Mouse (Mus musculus) spleen, postnatal 10 days (tissue): Measurements from ENCODE around the gene Supt5.
A peak's percentile ranks its signal among the peaks of the same experiment; 100 is the strongest.
"Not testable (repeated sequence)": the region's sequence is repeated elsewhere in the genome, so short reads cannot be mapped to it uniquely, and the experiment has no call there.

Source experiments
- DNase-seq, 2 experiments: peaks; one replicate each; pipeline ENCODE4 v3.0.0; 2021 to 2022; ENCODE audit warnings: low spot score in 2 of 2

Supt5 gene

DNA sequence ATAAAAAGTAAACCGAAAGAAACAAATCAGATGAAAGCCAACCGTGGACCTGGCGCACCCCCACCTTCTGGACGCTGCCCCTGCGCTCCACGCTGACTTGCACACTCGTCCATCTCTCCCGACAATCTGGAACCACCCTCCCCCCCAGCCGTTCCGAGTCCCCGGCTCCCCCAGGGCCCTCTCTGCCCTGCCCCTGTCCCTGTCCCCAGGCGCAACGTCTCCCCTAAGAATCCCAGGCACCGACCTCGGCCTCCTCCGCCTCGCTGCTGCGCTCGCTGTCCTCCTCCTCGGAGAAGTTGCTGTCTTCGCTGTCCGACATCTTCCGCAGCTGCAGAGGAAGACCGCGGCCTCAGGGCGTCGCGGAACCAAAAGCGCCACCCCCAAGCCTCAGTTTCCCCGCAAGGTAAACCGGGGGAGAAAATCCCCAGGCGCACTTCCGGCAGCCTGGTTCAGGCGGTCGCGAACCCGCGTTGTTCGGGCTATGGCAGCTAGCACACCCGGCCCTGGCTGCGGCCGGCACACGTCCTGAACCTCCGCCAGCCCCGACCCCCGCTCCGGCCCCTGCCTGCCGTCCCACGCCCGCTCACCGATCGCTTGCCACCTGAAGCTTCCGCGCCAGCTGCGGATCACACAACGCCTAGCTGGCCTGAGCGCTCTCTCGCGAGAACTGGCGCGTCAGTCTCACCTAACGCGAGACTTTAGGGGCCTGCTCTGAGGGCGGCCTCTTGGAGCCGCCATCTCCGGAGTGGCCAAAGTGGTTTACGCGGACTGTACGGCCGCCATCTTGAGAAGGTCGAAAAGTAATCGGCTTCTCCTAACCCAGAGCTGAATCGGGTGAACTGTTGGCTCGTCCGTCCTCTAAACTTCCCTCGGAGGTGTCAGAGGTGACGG lies at the start of gene Supt5:
Gene Supt5, minus strand, starts transcription at position 639 of the 891 bp plus-strand sequence.
- peak; percentile 94 to 98 for DNase-seq

DNA sequence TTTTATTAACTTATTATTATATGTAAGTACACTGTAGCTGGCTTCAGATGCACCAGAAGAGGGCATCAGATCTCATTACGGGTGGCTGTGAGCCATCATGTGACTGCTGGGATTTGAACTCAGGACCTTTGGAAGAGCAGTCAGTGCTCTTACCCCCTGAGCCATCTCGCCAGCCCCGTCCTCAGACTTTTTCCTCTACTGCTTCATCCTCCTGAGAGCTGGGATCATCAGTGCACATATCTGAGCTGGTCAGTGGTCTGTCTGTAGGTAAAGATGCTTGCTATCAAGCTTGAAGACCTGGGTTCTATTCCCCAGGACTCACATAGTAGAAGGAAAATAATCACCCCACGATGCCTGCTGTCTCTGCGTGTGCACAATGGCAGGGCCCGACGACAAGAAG lies 48.8 kb upstream of the Supt5 start:
- DNase-seq = not testable (repeated sequence)

DNA sequence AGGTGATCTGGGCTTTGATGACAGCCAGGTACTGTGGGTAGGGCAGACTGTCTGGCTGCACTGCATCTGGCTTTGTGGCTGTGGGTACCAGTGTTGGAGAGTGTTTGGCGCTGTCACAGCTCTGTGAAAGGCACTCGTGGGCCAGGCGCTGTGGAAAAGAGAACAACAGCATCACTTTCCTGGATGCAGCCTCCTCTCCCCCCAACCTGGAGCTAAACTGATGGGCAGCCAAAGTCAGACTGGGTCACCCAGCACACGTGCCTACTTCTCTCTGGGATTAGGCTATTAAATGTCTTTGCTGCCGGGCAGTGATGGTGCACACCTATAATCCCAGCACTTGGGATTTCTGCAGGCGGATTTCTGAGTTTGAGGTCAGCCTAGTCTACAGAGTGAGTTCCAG lies 48.3 kb upstream of the Supt5 start:
- not testable (repeated sequence) for DNase-seq

DNA sequence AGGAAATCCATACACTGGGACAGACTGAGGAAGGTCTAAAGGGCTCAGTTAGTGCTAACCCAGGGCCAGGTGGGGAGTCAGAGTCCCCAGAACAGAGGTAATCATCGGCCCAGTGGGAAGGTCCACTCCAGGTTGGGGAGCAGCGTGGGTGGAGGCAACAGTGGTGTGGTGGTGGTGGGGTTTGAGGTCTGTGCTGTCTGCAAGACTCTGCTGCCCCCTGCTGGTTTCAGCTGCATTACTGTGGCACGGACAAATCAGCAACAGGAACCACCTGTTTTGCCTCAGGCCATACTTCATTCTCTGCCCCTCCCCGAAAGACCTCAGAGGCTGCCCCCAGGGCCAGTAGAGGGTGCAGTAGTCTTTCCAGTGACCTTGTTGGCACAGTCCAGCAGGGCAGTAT lies 47.9 kb upstream of the Supt5 start:
- peak; percentile 81 to 93 for DNase-seq

- peak in 1 of 2 experiments; percentile 51 for DNase-seq
These were observed 47.5 kb upstream of the Supt5 start for GRCm38 (mm10) chr7:28386007-28386406.

DNA sequence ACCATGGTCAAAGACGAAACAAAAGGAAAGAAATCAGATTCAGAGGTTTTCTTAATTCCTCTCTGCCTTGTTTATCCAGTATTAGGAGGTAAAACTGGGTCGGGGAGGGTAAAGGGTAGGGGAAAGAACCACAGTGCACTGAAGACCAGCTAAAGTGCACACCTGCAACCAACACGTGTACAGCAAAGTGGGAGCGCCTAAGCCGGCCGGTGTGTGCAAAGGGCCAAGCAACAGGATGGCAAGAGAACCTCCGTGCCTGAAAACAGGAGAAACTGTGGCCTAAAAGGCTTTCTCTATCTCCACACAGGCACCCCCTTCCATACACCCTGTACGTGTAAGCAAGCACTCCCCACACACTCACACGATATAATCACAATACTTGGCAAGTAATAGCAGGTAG lies 46.6 kb upstream of the Supt5 start:
- no peak for DNase-seq

GRCm38 (mm10) chr7:28384162-28384561 lies 45.6 kb upstream of the Supt5 start:
- DNase-seq = peak in 1 of 2 experiments; percentile 55

- peak in 1 of 2 experiments; percentile 9 for DNase-seq
These were observed 45.1 kb upstream of the Supt5 start for GRCm38 (mm10) chr7:28383606-28384005.

DNA sequence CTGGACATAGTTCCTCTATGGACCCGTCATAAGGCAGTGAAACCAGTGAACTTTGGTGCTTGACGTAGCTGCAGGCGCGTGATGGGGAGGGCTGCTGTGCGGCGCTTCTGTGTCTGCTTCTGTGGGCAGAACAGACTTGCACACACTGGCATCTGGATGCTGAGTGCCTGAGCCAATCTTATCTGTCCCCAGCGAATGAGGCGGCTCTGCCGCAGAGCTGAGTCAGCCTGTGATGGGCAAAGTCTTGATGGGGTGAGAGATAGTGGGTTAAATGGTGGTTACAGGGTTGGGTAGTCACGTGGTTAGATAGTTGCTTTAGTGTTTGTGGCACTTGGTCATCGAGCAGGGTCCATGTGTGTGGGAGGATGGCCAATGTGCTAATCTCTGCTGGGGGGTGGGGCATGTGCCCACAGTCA lies 44.4 kb upstream of the Supt5 start:
- DNase-seq = peak; percentile 41 to 67

- DNase-seq = no peak
These were observed 43.9 kb upstream of the Supt5 start for GRCm38 (mm10) chr7:28382347-28382951.

DNA sequence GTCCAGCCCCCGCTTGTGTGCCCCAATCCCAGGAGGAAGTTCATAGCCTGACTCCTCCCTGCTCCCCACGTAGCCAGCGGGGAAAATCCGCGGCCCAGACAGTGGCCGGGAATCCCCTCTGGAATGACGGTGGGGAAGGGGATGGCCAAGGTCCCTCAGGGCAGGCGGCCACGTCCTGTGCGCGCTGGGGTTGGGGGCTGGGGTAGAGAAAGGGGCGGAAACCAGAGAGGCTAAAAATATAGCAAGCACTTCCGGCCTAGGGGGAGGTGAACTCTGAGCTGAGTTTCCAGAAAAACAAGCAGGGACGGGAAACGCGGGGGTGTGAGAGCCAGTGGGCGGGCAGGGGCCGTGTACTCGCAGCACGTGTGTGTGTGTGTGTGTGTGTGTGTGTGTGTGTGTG lies 43.4 kb upstream of the Supt5 start:
- peak; percentile 72 to 87 for DNase-seq

GRCm38 (mm10) chr7:28381017-28381790 lies 42.7 kb upstream of the Supt5 start:
- DNase-seq = peak; percentile 61 to 85

DNA sequence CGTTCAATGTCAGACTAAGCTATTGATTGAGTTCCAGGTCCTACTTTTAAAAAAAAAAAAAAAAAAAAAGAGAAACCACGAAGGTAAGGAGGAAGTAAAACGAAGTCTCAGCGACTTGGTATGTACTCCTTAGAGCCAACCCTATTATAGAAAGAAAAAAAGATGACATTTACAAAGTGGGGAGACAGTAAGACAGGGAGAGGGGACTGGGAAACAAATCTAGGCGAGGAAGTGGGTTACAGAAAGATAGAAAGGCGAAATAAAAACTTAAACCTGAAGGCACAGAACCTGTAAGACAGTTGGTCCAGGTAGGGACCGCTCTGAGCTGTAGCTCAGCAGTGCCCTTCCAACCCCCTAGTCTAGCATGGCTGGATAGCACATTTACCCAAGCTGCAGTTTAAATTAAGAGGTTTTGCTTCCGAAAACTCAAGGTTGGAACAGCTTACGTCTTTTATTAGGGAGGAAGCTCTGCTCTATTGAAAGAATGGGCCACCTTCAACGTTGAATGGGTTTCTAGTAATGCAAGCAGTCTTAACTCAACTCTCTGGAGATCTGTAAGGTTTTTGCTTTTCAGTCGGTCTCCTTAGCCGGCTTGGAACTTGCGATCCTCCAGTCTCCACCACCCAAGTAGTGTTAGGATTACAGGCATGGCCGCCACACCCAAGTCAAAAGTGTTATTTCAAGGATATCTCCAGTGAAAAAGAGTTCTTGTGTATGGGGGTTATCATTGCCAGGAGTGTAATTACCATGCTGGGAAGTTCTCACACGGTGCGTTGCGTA lies 41.9 kb upstream of the Supt5 start, which contains the start of gene Zfp36:
Gene Zfp36, minus strand, starts transcription at position 17 of the 780 bp plus-strand sequence.
- DNase-seq = no peak

DNA sequence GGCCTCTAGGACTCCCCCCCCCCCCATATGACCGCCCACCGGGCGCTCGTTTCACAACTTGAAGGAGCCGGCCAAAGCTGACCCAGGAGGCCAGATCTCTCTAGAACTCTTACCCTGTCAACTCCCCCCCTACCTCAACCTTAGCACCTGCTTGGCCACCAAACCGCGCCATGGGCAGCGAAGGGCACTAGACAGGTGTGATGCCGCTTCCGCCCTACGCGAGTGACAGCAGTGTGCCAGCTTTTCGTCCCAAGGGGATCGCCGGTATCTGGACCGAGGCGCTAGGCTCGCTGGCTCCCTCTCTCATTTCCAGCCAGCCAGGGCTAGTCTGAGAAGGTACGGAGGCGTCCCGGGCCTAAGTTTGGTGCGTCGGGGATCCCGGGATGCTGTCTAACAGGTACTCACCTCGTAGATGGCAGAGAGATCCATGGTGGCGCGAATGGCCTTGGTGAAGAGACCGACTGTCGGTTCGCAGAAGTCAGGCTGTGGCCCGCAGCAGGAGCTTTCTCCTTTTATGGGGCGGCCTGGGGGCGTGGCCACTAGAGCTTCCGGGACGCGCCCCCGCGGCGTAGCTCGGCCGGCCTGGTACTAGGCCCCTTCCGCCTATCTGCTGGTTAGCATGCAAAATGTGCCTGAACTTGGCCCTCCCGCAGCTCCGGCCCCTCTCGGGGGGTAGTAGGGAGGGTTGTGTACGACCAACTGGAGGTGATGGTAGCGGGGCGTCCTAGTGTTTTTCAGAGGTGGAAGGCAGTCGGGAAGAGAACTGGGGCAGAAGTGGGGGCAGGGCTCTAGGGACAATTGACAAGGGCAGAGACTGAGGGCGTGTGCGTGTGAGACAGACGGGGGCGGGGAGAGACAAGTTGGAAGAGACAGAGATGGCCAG lies 40.5 kb upstream of the Supt5 start:
- DNase-seq = peak; percentile 93 to 96

DNA sequence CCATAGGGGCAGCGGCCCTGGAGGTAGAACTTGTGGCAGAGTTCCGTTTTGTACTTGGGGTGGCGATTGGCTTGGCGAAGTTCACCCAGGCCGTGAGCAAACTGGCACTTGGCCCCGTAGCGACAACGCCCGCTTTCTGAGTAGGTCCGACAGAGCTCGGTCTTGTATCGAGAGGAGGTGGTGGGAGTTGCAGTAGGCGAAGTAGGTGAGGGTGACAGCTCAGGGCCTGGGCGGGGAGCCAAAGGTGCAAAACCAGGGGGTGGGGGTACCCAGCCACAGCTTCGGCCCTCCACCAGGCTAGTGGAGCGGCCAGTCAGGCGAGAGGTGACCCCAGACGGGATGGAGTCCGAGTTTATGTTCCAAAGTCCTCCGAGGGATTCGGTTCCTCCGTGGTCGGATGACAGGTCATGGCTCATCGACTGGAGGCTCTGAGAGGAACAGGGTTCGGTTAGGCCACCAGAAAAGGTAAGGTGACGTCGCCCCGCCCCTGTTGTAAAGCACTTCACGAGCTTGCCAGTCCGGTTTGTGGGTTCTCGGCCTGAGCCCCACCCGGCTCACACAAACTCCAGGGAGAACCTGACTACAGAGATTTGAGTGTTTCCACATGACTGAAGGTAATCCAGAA lies 39.6 kb upstream of the Supt5 start:
- peak; percentile 55 to 72 for DNase-seq

- peak; percentile 32 to 48 for DNase-seq
These were observed 38.9 kb upstream of the Supt5 start for GRCm38 (mm10) chr7:28377190-28378065.

- DNase-seq = peak; percentile 49 to 63
These were observed 37.6 kb upstream of the Supt5 start for GRCm38 (mm10) chr7:28376011-28376771.
